Mouse (Mus musculus) liver, adult (tissue): ENCODE measurements around the gene Gm8011.
"Not testable (repeated sequence)": the region's sequence is repeated elsewhere in the genome, so short reads cannot be mapped to it uniquely, and the experiment has no call there.

Source experiments
- GATA4 ChIP-seq: IDR thresholded peaks from 2 replicates; pipeline ENCODE4 v1.6.1; 2014; ENCODE audit warnings: mild to moderate bottlenecking, low read length; ENCODE audit not compliant: insufficient replicate concordance

Gene Gm8011

DNA sequence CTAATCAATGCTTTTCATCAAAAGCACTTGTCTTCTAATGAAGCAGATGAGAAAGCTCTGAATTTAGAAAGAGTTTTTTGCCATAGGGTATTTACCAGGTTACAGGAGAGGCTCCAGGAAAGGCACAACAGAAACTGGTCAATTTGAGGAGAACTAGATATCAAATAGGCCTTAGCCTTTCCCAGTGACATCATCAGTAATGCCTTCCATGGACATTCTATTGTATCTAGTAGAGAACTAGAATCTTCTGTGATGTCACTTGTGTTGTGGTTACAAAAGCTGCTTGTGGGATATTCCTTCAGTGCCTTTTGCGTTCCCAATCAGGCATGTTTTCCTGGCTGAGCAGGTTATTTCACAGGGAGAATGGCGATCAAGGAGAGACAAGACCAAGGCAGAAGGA, at the start of gene Gm8011:
TSS of gene Gm8011 (plus strand) at position 301 of the 400 bp plus-strand sequence.
- not testable (repeated sequence) for TF ChIP-seq GATA4

DNA sequence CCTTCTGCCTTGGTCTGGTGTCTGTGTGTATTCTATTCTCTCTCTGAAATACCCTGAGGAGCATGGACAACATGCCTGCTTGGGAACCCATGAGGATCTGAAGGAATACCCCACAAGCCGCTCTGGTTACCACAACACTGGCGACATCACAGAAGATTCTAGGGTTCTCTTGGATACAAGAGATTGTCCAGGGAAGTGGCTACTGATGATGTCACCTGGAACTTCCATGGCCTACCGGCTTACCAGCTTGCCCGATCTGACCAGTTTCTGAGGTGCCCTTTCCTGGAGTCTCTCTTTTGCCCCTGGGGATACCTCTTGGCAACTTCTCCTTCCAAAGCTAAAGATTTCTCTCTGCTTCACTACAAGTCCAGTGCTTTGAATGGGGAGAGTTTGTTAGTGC, 24.1 kb upstream of the Gm8011 start, which contains the start of gene Gm8005:
TSS of gene Gm8005 (minus strand) at position 101 of the 400 bp plus-strand sequence.
- not testable (repeated sequence) for TF ChIP-seq GATA4

DNA sequence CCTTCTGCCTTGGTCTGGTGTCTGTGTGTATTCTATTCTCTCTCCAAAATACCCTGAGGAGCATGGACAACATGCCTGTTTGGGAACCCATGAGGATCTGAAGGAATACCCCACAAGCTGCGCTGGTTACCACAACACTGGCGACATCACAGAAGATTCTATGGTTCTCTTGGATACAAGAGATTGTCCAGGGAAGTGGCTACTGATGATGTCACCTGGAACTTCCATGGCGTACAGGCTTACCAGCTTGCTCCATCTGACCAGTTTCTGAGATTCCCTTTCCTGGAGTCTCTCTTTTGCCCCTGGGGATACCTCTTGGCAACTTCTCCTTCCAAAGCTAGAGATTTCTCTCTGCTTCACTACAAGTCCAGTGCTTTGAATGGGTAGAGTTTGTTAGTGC, 38.6 kb downstream of the Gm8011 start, which contains the start of gene Gm8020:
TSS of gene Gm8020 (minus strand) at position 101 of the 400 bp plus-strand sequence.
- not testable (repeated sequence) for TF ChIP-seq GATA4
